Mouse (Mus musculus): ENCODE measurements at regions not wholly inside any gene's neighbourhood (a gene's known extent, or its start where the extent isn't known, plus 50 kb on each side); places are given as distances from the start of the nearest gene placed in this dataset.

GRCm38 (mm10) chr1:63934570-63935280 is 165.7 kb upstream of the 4933402D24Rik start:
- Histone ChIP-seq H3K4me3 (replicated peaks; ENCODE audit: insufficient read depth, low read depth, low read length) (no peak overlapping the region), H3K4me1 (ENCODE audit: control insufficient read depth, insufficient read depth, low read length) (peaks cover 7% of the 10 kb centered on the region), H3K27ac (ENCODE audit: insufficient read depth, low read length) (no peak overlapping the region; the same call in 1 of the 2 replicates), H3K27me3 (ENCODE audit: control insufficient read depth, insufficient read depth, low read length) (no peaks in the 10 kb centered on the region)
- TF ChIP-seq CTCF (IDR thresholded peaks at IDR 0.05; ENCODE audit: borderline replicate concordance, insufficient read depth, low read depth, low read length) = no peak
- TF ChIP-seq POLR2A (IDR thresholded peaks at IDR 0.05; ENCODE audit: borderline replicate concordance, insufficient read depth, low read length) = no peak
- peak in 1 of 2 experiments; percentile 48 for DNase-seq
- WGBS = 67% methylated on average over 8 of the region's 8 CpGs

GRCm38 (mm10) chr1:63932484-63932883 is 163.4 kb upstream of the 4933402D24Rik start:
- no peak overlapping the region for H3K4me3 ChIP-seq (replicated peaks; ENCODE audit: insufficient read depth, low read depth, low read length)
- no peak for DNase-seq
- TF ChIP-seq CTCF (IDR thresholded peaks at IDR 0.05; ENCODE audit: borderline replicate concordance, insufficient read depth, low read depth, low read length) (no peak), POLR2A (IDR thresholded peaks at IDR 0.05; ENCODE audit: borderline replicate concordance, insufficient read depth, low read length) (no peak)
- peaks cover 15% of the 10 kb centered on the region for H3K4me1 ChIP-seq (ENCODE audit: control insufficient read depth, insufficient read depth, low read length)
- H3K27ac ChIP-seq (ENCODE audit: insufficient read depth, low read length) = no peak overlapping the region
- no peaks in the 10 kb centered on the region for H3K27me3 ChIP-seq (ENCODE audit: control insufficient read depth, insufficient read depth, low read length)
- WGBS = 41% methylated on average over 9 of the region's 9 CpGs

GRCm38 (mm10) chr1:63929362-63930125 is 160.5 kb upstream of the 4933402D24Rik start:
- DNase-seq = peak; percentile 53 to 79
- WGBS = 97% methylated on average over 4 of the region's 4 CpGs

GRCm38 (mm10) chr1:63928850-63929249 is 159.8 kb upstream of the 4933402D24Rik start:
- peak overlapping the region; percentile 91 for H3K27ac ChIP-seq (ENCODE audit: insufficient read depth, low read length)
- 20% methylated on average over 5 of the region's 5 CpGs for WGBS
- peak; percentile 63 to 85 for DNase-seq
- TF ChIP-seq CTCF (IDR thresholded peaks at IDR 0.05; ENCODE audit: borderline replicate concordance, insufficient read depth, low read depth, low read length) (no peak), POLR2A (IDR thresholded peaks at IDR 0.05; ENCODE audit: borderline replicate concordance, insufficient read depth, low read length) (no peak)
- peaks cover 11% of the 10 kb centered on the region for H3K4me1 ChIP-seq (ENCODE audit: control insufficient read depth, insufficient read depth, low read length)
- H3K4me3 ChIP-seq (replicated peaks; ENCODE audit: insufficient read depth, low read depth, low read length) = no peak overlapping the region
- no peaks in the 10 kb centered on the region for H3K27me3 ChIP-seq (ENCODE audit: control insufficient read depth, insufficient read depth, low read length)

More at GRCm38 (mm10) chr1:63929362-63930125, 160.5 kb upstream of the 4933402D24Rik start:
- H3K4me1 ChIP-seq (ENCODE audit: control insufficient read depth, insufficient read depth, low read length) = peaks cover 11% of the 10 kb centered on the region
- peak overlapping the region; percentile 91; the same call in 1 of the 2 replicates for H3K27ac ChIP-seq (ENCODE audit: insufficient read depth, low read length)
- TF ChIP-seq CTCF (IDR thresholded peaks at IDR 0.05; ENCODE audit: borderline replicate concordance, insufficient read depth, low read depth, low read length) (no peak), POLR2A (IDR thresholded peaks at IDR 0.05; ENCODE audit: borderline replicate concordance, insufficient read depth, low read length) (no peak)
- H3K27me3 ChIP-seq (ENCODE audit: control insufficient read depth, insufficient read depth, low read length) = no peaks in the 10 kb centered on the region
- no peak overlapping the region for H3K4me3 ChIP-seq (replicated peaks; ENCODE audit: insufficient read depth, low read depth, low read length)

DNA sequence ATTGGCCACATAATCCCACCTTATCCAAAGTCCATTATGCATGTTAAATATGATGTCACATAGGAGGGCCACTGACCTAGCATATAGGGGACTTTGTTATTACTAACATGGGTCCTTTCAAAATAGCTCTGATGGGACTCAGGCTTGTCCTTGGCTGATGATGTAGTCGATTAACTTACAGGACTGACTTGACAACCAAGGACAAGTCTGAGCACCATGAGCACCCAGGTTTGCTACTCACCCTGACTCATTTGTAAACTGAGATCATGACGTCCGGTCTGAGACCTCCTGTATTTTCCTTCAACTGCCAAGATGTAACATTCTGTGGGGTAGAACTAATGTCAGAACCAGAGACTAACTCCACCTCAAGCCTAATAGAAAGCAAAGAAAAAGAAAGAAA is 159.3 kb upstream of the 4933402D24Rik start:
- WGBS = 41% methylated on average over 3 of the region's 3 CpGs
- Histone ChIP-seq H3K27me3 (ENCODE audit: control insufficient read depth, insufficient read depth, low read length) (no peaks in the 10 kb centered on the region), H3K4me1 (ENCODE audit: control insufficient read depth, insufficient read depth, low read length) (peaks cover 11% of the 10 kb centered on the region), H3K4me3 (replicated peaks; ENCODE audit: insufficient read depth, low read depth, low read length) (no peak overlapping the region), H3K27ac (ENCODE audit: insufficient read depth, low read length) (peak overlapping the region; percentile 52; the same call in 1 of the 2 replicates)
- TF ChIP-seq CTCF (IDR thresholded peaks at IDR 0.05; ENCODE audit: borderline replicate concordance, insufficient read depth, low read depth, low read length) (no peak), POLR2A (IDR thresholded peaks at IDR 0.05; ENCODE audit: borderline replicate concordance, insufficient read depth, low read length) (no peak)
- DNase-seq = no peak

DNA sequence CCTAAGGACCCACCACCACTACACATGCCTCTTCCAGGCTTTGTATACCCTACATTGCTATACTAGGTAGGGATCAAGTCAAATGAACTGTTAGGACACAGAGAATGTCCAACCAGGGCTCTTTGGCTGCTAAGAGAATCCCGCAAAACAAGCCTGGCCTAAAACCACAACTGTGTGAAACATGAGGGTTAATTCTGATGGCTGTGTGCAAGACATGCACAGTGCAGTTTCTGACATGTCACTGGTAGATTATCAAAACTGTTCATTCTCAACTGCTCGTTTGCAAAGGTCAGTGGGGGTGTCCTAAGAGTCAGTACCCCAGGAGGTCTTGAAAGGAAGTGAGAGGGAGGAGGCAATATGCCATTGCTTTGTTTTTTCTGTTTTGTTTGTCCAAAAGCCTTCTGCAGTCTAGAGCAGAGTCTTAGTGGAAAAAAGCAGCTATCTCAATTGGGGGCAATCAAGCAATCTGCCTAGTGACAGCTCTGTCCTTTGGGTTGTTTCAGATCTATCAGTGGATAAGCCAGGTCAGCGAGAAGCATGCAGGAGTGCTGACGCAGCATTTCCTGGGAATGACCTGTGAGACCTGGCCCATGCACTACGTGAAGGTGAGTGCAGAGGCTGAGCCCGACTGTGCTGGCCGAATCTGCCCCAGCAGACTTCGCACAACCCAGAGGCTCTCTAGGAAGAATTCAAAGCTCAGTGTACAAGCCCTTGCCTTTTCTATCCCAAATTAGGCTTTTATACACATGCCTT is 151.3 kb upstream of the 4933402D24Rik start:
- peaks cover 5% of the 10 kb centered on the region for H3K4me1 ChIP-seq (ENCODE audit: control insufficient read depth, insufficient read depth, low read length)
- no peaks in the 10 kb centered on the region for H3K27me3 ChIP-seq (ENCODE audit: control insufficient read depth, insufficient read depth, low read length)
- WGBS = 83% methylated on average over 8 of the region's 8 CpGs
- no peak for TF ChIP-seq CTCF (IDR thresholded peaks at IDR 0.05; ENCODE audit: borderline replicate concordance, insufficient read depth, low read depth, low read length)
- no peak for TF ChIP-seq POLR2A (IDR thresholded peaks at IDR 0.05; ENCODE audit: borderline replicate concordance, insufficient read depth, low read length)
- no peak for DNase-seq
- no peak overlapping the region for H3K4me3 ChIP-seq (replicated peaks; ENCODE audit: insufficient read depth, low read depth, low read length)
- H3K27ac ChIP-seq (ENCODE audit: insufficient read depth, low read length) = no peak overlapping the region

- TF ChIP-seq CTCF (IDR thresholded peaks at IDR 0.05; ENCODE audit: borderline replicate concordance, insufficient read depth, low read depth, low read length) = no peak
- TF ChIP-seq POLR2A (IDR thresholded peaks at IDR 0.05; ENCODE audit: borderline replicate concordance, insufficient read depth, low read length) = no peak
- Histone ChIP-seq H3K4me1 (ENCODE audit: control insufficient read depth, insufficient read depth, low read length) (peaks cover 5% of the 10 kb centered on the region), H3K27me3 (ENCODE audit: control insufficient read depth, insufficient read depth, low read length) (no peaks in the 10 kb centered on the region), H3K27ac (ENCODE audit: insufficient read depth, low read length) (no peak overlapping the region), H3K4me3 (replicated peaks; ENCODE audit: insufficient read depth, low read depth, low read length) (no peak overlapping the region)
- no peak for DNase-seq
- WGBS = 86% methylated on average over 7 of the region's 7 CpGs
Measured at GRCm38 (mm10) chr1:63918200-63918599, 149.1 kb upstream of the 4933402D24Rik start.
